Mouse (Mus musculus) CH12.LX (cell line): ENCODE measurements at regions not wholly inside any gene's neighbourhood (a gene's known extent, or its start where the extent isn't known, plus 50 kb on each side); places are given as distances from the start of the nearest gene placed in this dataset.

ENCODE experiments used
- DNase-seq: peaks from one replicate; pipeline ENCODE4 v3.0.0-alpha.2; 2013; ENCODE audit errors: extremely low read depth
- H3K27ac ChIP-seq: 2 replicates; pipeline ENCODE4 v1.5.1; 2012; ENCODE audit warnings: low read depth, mild to moderate bottlenecking, control low read depth, moderate library complexity; ENCODE audit not compliant: insufficient read depth
- H3K27me3 ChIP-seq: replicated peaks from 2 replicates; pipeline ENCODE3; 2012; ENCODE audit warnings: inconsistent platforms
- H3K36me3 ChIP-seq, 2 experiments: replicated peaks in 1 of 2; 2 replicates each; pipeline versions ENCODE3 to v1.6.1; 2012; ENCODE audit warnings: inconsistent platforms in 1 of 2, low read length in 1 of 2, mild to moderate bottlenecking in 1 of 2, mixed read lengths in 1 of 2, moderate library complexity in 1 of 2; ENCODE audit not compliant: control insufficient read depth in 1 of 2, insufficient read depth in 1 of 2
- H3K4me1 ChIP-seq, 2 experiments: 2 replicates each; pipeline ENCODE4 v1.6.1; 2012; ENCODE audit warnings: inconsistent platforms in 1 of 2, moderate library complexity in 1 of 2; ENCODE audit not compliant: insufficient read depth in 2 of 2, control insufficient read depth in 1 of 2
- H3K4me2 ChIP-seq: 2 replicates; pipeline ENCODE4 v1.6.1; 2012; ENCODE audit warnings: low read depth, mild to moderate bottlenecking, control low read depth; ENCODE audit not compliant: poor library complexity, insufficient read depth, severe bottlenecking
- H3K4me3 ChIP-seq, 3 experiments: fragments of 150-350 bp in 1 of 3; sonication (generic) in 1 of 3; replicated peaks in 1 of 3; 2 replicates each; pipeline versions ENCODE3 to v1.5.1; 2011 to 2012; ENCODE audit warnings: low read depth in 2 of 3, low read length in 2 of 3, mild to moderate bottlenecking in 2 of 3, moderate library complexity in 2 of 3, control low read depth in 1 of 3, improper control_type of control experiment in 1 of 3, inconsistent platforms in 1 of 3, mixed read lengths in 1 of 3; ENCODE audit not compliant: poor library complexity in 1 of 3
- H3K79me2 ChIP-seq: replicated peaks from 2 replicates; pipeline ENCODE4 v1.6.1; 2012; ENCODE audit warnings: mild to moderate bottlenecking, moderate library complexity; ENCODE audit not compliant: control insufficient read depth, poor library complexity, insufficient read depth, severe bottlenecking; ENCODE audit errors: extremely low read depth
- H3K9ac ChIP-seq: 2 replicates; pipeline ENCODE4 v1.6.1; 2012; ENCODE audit warnings: low read depth, mild to moderate bottlenecking, control low read depth, moderate library complexity; ENCODE audit not compliant: insufficient read depth
- H3K9me3 ChIP-seq: replicated peaks from 2 replicates; pipeline ENCODE3; 2012; ENCODE audit warnings: low read length, inconsistent platforms, mixed read lengths
- CHD1 ChIP-seq: IDR thresholded peaks from 2 replicates; pipeline ENCODE4 v1.6.1; 2012; ENCODE audit warnings: low read depth, low read length, improper control_type of control experiment, inconsistent platforms
- CHD2 ChIP-seq: IDR thresholded peaks from 2 replicates; pipeline ENCODE4 v1.6.1; 2011; ENCODE audit warnings: low read length, improper control_type of control experiment
- CTCF ChIP-seq, 2 experiments: IDR thresholded peaks in 1 of 2; conservative IDR thresholded peaks in 1 of 2; 2 replicates each; pipeline ENCODE4 v1.5.1; 2011 to 2012; ENCODE audit warnings: low read depth in 2 of 2, low read length in 2 of 2, improper control_type of control experiment in 1 of 2, inconsistent platforms in 1 of 2, mild to moderate bottlenecking in 1 of 2, moderate library complexity in 1 of 2
- E2F4 ChIP-seq: IDR thresholded peaks from 2 replicates; pipeline ENCODE4 v1.6.1; 2011; ENCODE audit warnings: low read depth, low read length, improper control_type of control experiment; ENCODE audit not compliant: insufficient replicate concordance
- ELF1 ChIP-seq: IDR thresholded peaks from 2 replicates; pipeline ENCODE4 v1.6.1; 2014; ENCODE audit warnings: low read depth, mild to moderate bottlenecking, inconsistent platforms, low read length, improper control_type of control experiment
- EP300 ChIP-seq: IDR thresholded peaks from 2 replicates; pipeline ENCODE4 v1.6.1; 2011; ENCODE audit warnings: low read length, improper control_type of control experiment
- ETS1 ChIP-seq: conservative IDR thresholded peaks from 2 replicates; pipeline ENCODE4 v1.6.1; 2012; ENCODE audit warnings: low read depth, mild to moderate bottlenecking, inconsistent platforms, low read length, improper control_type of control experiment, moderate library complexity
- HCFC1 ChIP-seq: IDR thresholded peaks from 2 replicates; pipeline ENCODE4 v1.6.1; 2012; ENCODE audit warnings: low read depth, mild to moderate bottlenecking, inconsistent platforms, low read length, improper control_type of control experiment
- IRF4 ChIP-seq: IDR thresholded peaks from 2 replicates; pipeline ENCODE4 v1.6.1; 2014; ENCODE audit warnings: low read depth, mild to moderate bottlenecking, inconsistent platforms, low read length, improper control_type of control experiment
- JUN ChIP-seq: IDR thresholded peaks from 2 replicates; pipeline ENCODE4 v1.6.1; 2011; ENCODE audit warnings: low read depth, mild to moderate bottlenecking, low read length, improper control_type of control experiment, moderate library complexity; ENCODE audit not compliant: insufficient read depth
- JUND ChIP-seq: conservative IDR thresholded peaks from 2 replicates; pipeline ENCODE4 v1.6.1; 2011; ENCODE audit warnings: low read depth, low read length, improper control_type of control experiment
- MAFK ChIP-seq: IDR thresholded peaks from 2 replicates; pipeline ENCODE4 v1.6.1; 2011; ENCODE audit warnings: low read length, improper control_type of control experiment; ENCODE audit not compliant: insufficient replicate concordance
- MAX ChIP-seq: IDR thresholded peaks from 2 replicates; pipeline ENCODE4 v1.6.1; 2011; ENCODE audit warnings: low read length, improper control_type of control experiment
- MEF2A ChIP-seq: IDR thresholded peaks from 2 replicates; pipeline ENCODE4 v1.6.1; 2014; ENCODE audit warnings: low read depth, mild to moderate bottlenecking, inconsistent platforms, low read length, improper control_type of control experiment, borderline replicate concordance
- MXI1 ChIP-seq: IDR thresholded peaks from 2 replicates; pipeline ENCODE4 v1.6.1; 2011; ENCODE audit warnings: mild to moderate bottlenecking, low read depth, low read length, improper control_type of control experiment
- MYC ChIP-seq: IDR thresholded peaks from 2 replicates; pipeline ENCODE4 v1.6.1; 2011; ENCODE audit warnings: low read depth, mild to moderate bottlenecking, improper control_type of control experiment, low read length
- NELFE ChIP-seq: IDR thresholded peaks from 2 replicates; pipeline ENCODE4 v1.6.1; 2011; ENCODE audit warnings: low read depth, low read length, improper control_type of control experiment
- NRF1 ChIP-seq: IDR thresholded peaks from 2 replicates; pipeline ENCODE4 v1.6.1; 2014; ENCODE audit warnings: low read depth, mild to moderate bottlenecking, inconsistent platforms, low read length, improper control_type of control experiment, moderate library complexity
- PAX5 ChIP-seq: IDR thresholded peaks from 2 replicates; pipeline ENCODE4 v1.6.1; 2012; ENCODE audit warnings: low read length, inconsistent platforms, mixed read lengths
- POLR2A ChIP-seq: IDR thresholded peaks from 2 replicates; pipeline ENCODE4 v1.6.1; 2011; ENCODE audit warnings: low read depth, mild to moderate bottlenecking, improper control_type of control experiment, low read length
- RAD21 ChIP-seq: IDR thresholded peaks from 2 replicates; pipeline ENCODE4 v1.6.1; 2011; ENCODE audit warnings: low read depth, mild to moderate bottlenecking, low read length, improper control_type of control experiment, moderate library complexity
- RCOR1 ChIP-seq: conservative IDR thresholded peaks from 2 replicates; pipeline ENCODE4 v1.6.1; 2012; ENCODE audit warnings: low read depth, mild to moderate bottlenecking, inconsistent platforms, low read length, improper control_type of control experiment
- SIN3A ChIP-seq: IDR thresholded peaks from 2 replicates; pipeline ENCODE4 v1.6.1; 2012; ENCODE audit warnings: low read length, improper control_type of control experiment, inconsistent platforms
- SMC3 ChIP-seq: IDR thresholded peaks from 2 replicates; pipeline ENCODE4 v1.6.1; 2011; ENCODE audit warnings: low read depth, low read length, improper control_type of control experiment
- TBP ChIP-seq: conservative IDR thresholded peaks from 2 replicates; pipeline ENCODE4 v1.6.1; 2011; ENCODE audit warnings: low read depth, low read length, improper control_type of control experiment
- TCF12 ChIP-seq: IDR thresholded peaks from 2 replicates; pipeline ENCODE4 v1.6.1; 2014; ENCODE audit warnings: low read depth, mild to moderate bottlenecking, inconsistent platforms, low read length, improper control_type of control experiment
- USF2 ChIP-seq: conservative IDR thresholded peaks from 2 replicates; pipeline ENCODE4 v1.6.1; 2011; ENCODE audit warnings: low read depth, low read length, improper control_type of control experiment
- ZC3H11A ChIP-seq: IDR thresholded peaks from 2 replicates; pipeline ENCODE4 v1.6.1; 2012; ENCODE audit warnings: low read depth, mild to moderate bottlenecking, inconsistent platforms, low read length, improper control_type of control experiment
- ZKSCAN1 ChIP-seq: IDR thresholded peaks from 2 replicates; pipeline ENCODE4 v1.6.1; 2012; ENCODE audit warnings: low read depth, inconsistent platforms, low read length, improper control_type of control experiment, borderline replicate concordance
- ZMIZ1 ChIP-seq: IDR thresholded peaks from 2 replicates; pipeline ENCODE4 v1.6.1; 2012; ENCODE audit warnings: low read depth, mild to moderate bottlenecking, inconsistent platforms, low read length, improper control_type of control experiment
- ZNF384 ChIP-seq: IDR thresholded peaks from 2 replicates; pipeline ENCODE4 v1.6.1; 2012; ENCODE audit warnings: low read depth, low read length, improper control_type of control experiment, inconsistent platforms
- dilution Hi-C: fragments of 300-500 bp; cut with MboI; formaldehyde crosslinking; loops from 2 replicates; pipeline ENCODE4 v1.14.3; 2020; ENCODE audit warnings: low sequenced_read_pairs; ENCODE audit not compliant: extremely low pct_unique_long_range_greater_than_20kb, extremely low pct_ligation_motif_present
- in situ Hi-C: fragments of 300-500 bp; cut with MboI; formaldehyde crosslinking; loops from 3 replicates; pipeline ENCODE4 v1.14.3; 2019; ENCODE audit warnings: low sequenced_read_pairs, low pct_ligation_motif_present, low pct_unique_long_range_greater_than_20kb, mixed read lengths

DNA sequence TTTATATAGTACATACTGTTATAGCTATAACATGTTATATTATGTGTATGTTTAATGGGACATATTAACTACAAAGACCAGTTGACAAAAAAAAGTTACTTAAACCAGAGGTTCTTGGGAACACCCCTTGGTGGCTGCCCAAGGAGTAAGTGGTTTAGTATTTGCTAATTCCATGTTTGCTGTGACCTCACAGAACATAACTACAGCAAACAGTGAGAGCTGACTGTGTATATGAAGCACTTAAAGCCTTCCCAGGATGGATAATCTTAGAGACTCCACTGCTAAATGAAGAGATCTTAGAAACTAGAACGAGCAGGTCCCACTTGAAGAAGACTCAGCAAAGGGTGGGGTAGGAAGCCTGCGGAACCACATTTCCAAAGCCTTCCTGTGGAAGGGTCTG is 263.9 kb downstream of the Gm19410 start:
- in situ Hi-C loops, result no loop called here
- dilution Hi-C loops, result no loop called here

DNA sequence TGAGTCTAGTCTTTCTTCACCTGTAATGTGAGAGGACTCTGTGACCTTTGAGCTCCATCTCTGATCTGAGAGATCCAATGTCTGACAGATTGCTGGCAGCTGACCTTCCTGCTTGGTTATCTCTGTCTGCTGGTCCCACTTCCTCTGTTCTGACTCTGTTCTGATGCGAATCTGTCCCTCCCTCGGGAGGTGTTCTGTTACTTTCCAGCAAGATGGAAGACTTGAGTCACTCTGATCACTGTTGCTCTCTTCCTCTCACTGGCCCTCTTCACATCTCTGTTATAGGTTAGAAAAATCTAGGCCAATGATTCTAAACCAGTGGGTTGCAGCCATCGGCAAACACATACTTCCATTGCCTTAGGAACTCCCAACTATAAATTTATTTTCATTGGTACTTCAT is 264.6 kb downstream of the Gm19410 start:
- H3K9me3 ChIP-seq, result no peaks in the 10 kb centered on the region
- TF ChIP-seq JUN, result peak; percentile 74; the same call in 1 of the 2 replicates
- no peak for TF ChIP-seq USF2
- peak; percentile 84; the same call in 1 of the 2 replicates for TF ChIP-seq JUND
- no peak for TF ChIP-seq TBP
- no peak for TF ChIP-seq HCFC1
- TF ChIP-seq POLR2A, result no peak
- no peak for TF ChIP-seq SMC3
- no peak for TF ChIP-seq ZNF384
- TF ChIP-seq MYC, result no peak
- TF ChIP-seq MAX, result no peak
- no peak for TF ChIP-seq CHD2
- TF ChIP-seq ZC3H11A, result no peak
- TF ChIP-seq ETS1, result 0 out of 2 replicates have a peak, but pooled peaks have one; percentile 47
- TF ChIP-seq RAD21, result no peak
- TF ChIP-seq IRF4, result peak; percentile 15; the same call in 1 of the 2 replicates
- no peak for TF ChIP-seq CHD1
- TF ChIP-seq RCOR1, result no peak
- no peak for TF ChIP-seq ZKSCAN1
- no peak for TF ChIP-seq E2F4
- no peak for TF ChIP-seq NRF1
- TF ChIP-seq CTCF (conservative IDR thresholded peaks at IDR 0.05 in 1 of 2, IDR thresholded peaks at IDR 0.05 in 1 of 2; ENCODE audit: low read depth in 2 of 2, low read length in 2 of 2), result no peak
- TF ChIP-seq MXI1, result no peak
- TF ChIP-seq ZMIZ1, result no peak
- no peak for TF ChIP-seq SIN3A
- TF ChIP-seq MAFK, result no peak
- peak; percentile 85 for TF ChIP-seq EP300
- TF ChIP-seq, all 38 proteins: peak for 5
- Histone ChIP-seq H3K4me3 (no peak overlapping the region), H3K79me2 (no peaks in the 10 kb centered on the region), H3K9ac (no peak overlapping the region), H3K27ac (no peak overlapping the region), H3K36me3 (no peaks in the 10 kb centered on the region), H3K4me1 (peaks cover 13 to 28% of the 10 kb centered on the region in 2 experiments), H3K27me3 (no peaks in the 10 kb centered on the region), H3K4me2 (no peak overlapping the region)
- DNase-seq, result peak; percentile 75
- in situ Hi-C loops, result loop anchor here (10.0 kb wide), 1 partner anchor 155 kb away; no protein-coding TSS in a partner anchor
- dilution Hi-C loops, result no loop called here

More for the DNA sequence above, 263.9 kb downstream of the Gm19410 start:
- Histone ChIP-seq H3K4me3 (no peak overlapping the region), H3K9me3 (no peaks in the 10 kb centered on the region), H3K36me3 (no peaks in the 10 kb centered on the region), H3K27me3 (no peaks in the 10 kb centered on the region), H3K27ac (no peak overlapping the region), H3K79me2 (no peaks in the 10 kb centered on the region)
- no peak for DNase-seq
- TF ChIP-seq CTCF (conservative IDR thresholded peaks at IDR 0.05 in 1 of 2, IDR thresholded peaks at IDR 0.05 in 1 of 2; ENCODE audit: low read depth in 2 of 2, low read length in 2 of 2), result no peak
- no peak for TF ChIP-seq NELFE
- no peak for TF ChIP-seq RAD21
- no peak for TF ChIP-seq MEF2A
- no peak for TF ChIP-seq TCF12
- no peak for TF ChIP-seq ELF1
- TF ChIP-seq CHD1, result no peak
- TF ChIP-seq E2F4, result no peak
- TF ChIP-seq JUN, result no peak
- no peak for TF ChIP-seq HCFC1
- TF ChIP-seq EP300, result no peak
- no peak for TF ChIP-seq ETS1
- no peak for TF ChIP-seq PAX5
- TF ChIP-seq IRF4, result no peak
- TF ChIP-seq, all 38 proteins: peak for 0
- Histone ChIP-seq H3K4me1 (peaks cover 13 to 28% of the 10 kb centered on the region in 2 experiments), H3K9ac (no peak overlapping the region), H3K4me2 (no peak overlapping the region)
